Mouse (Mus musculus): ENCODE measurements around the gene Camk2d. TPM values are rescaled to one million over a fixed set of nuclear protein-coding genes. Genes with fewer than 3 reads are reported as not detected.
A peak's percentile ranks its signal among the peaks of the same experiment; 100 is the strongest.

Gene Camk2d
- polyA plus RNA-seq, 1 experiment from 2014 or later: 36.6 TPM

DNA sequence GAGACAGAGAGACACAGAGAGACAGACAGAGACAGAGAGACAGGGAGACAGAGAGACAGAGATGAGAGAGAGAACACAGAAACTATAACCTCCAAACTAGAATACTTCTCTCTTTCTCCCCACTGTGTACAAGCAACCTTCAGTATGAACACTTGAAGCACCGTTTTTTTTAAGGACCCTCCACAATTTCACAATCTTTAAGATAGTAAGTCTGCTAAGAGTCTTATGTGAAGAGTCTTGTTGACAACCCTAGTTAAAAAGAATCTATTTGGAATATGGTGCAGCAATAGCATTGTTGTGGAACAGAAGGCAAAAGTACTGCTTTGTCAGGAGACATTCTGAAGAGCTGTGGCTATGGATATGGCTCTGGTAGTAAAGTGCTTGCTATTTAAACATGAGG lies 274.6 kb downstream of the Camk2d start:
- no peak overlapping the region for H3K27ac ChIP-seq (ENCODE audit: low read length)
- no peak overlapping the region for H3K4me2 ChIP-seq (replicated peaks; ENCODE audit: low read depth, low read length)
- TF ChIP-seq EP300 (IDR thresholded peaks at IDR 0.05) (peak; percentile 43; the same call in 1 of the 2 replicates), CTCF (IDR thresholded peaks at IDR 0.05) (no peak)
- H3K27me3 ChIP-seq (replicated peaks; ENCODE audit: insufficient read depth, low read length): no peaks in the 10 kb centered on the region
- ATAC-seq (peak; percentile 67), DNase-seq (ENCODE audit: low spot score) (peak; percentile 51)
- H3K4me3 ChIP-seq (ENCODE audit: low read depth, low read length): no peak overlapping the region
- 44% methylated on average over 1 of the region's 1 CpGs for WGBS
- H3K9ac ChIP-seq (replicated peaks; ENCODE audit: low read depth): no peak overlapping the region
- no peaks in the 10 kb centered on the region for H3K9me3 ChIP-seq (ENCODE audit: low read length)
- H3K36me3 ChIP-seq (ENCODE audit: insufficient read depth, low read length): no peaks in the 10 kb centered on the region
- no peaks in the 10 kb centered on the region; the same call in 1 of the 2 replicates for H3K4me1 ChIP-seq (ENCODE audit: insufficient read depth, low read depth, low read length)

DNA sequence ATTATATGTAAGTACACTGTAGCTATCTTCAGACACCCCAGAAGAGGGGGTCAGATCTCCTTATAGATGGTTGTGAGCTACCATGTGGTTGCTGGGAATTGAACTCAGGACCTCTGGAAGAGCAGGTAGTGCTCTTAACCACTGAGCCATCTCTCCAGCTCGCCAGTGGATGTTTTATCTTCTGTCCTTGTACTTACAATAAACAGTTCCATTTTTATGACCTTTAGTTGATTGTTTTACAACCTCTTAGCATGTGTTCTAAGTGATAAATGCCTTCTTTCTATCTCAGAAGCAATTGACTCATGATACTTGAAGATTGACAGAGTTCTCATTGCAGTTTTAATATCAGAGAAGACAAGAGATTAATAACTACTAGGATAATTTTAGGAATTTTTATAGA lies 282.1 kb downstream of the Camk2d start:
- 18% methylated on average over 1 of the region's 1 CpGs for WGBS
- no peaks in the 10 kb centered on the region for H3K36me3 ChIP-seq (ENCODE audit: insufficient read depth, low read length)
- no peak for ATAC-seq

GRCm38 (mm10) chr3:126886090-126886489 lies 290.0 kb downstream of the Camk2d start:
- Histone ChIP-seq H3K4me2 (replicated peaks; ENCODE audit: low read depth, low read length) (no peak overlapping the region), H3K4me1 (ENCODE audit: insufficient read depth, low read depth, low read length) (no peaks in the 10 kb centered on the region), H3K27ac (ENCODE audit: low read length) (no peak overlapping the region), H3K4me3 (ENCODE audit: low read depth, low read length) (no peak overlapping the region), H3K9me3 (ENCODE audit: low read length) (no peaks in the 10 kb centered on the region), H3K27me3 (replicated peaks; ENCODE audit: insufficient read depth, low read length) (no peaks in the 10 kb centered on the region), H3K9ac (replicated peaks; ENCODE audit: low read depth) (no peak overlapping the region), H3K36me3 (ENCODE audit: insufficient read depth, low read length) (no peaks in the 10 kb centered on the region)
- 70% methylated on average over 4 of the region's 4 CpGs for WGBS
- DNase-seq (ENCODE audit: low spot score) (no peak), ATAC-seq (no peak)
- TF ChIP-seq EP300 (IDR thresholded peaks at IDR 0.05) (no peak), CTCF (IDR thresholded peaks at IDR 0.05) (no peak)

More for the DNA sequence above, 282.1 kb downstream of the Camk2d start:
- no peak for TF ChIP-seq EP300 (IDR thresholded peaks at IDR 0.05)
- TF ChIP-seq CTCF (IDR thresholded peaks at IDR 0.05): no peak
- Histone ChIP-seq H3K27ac (ENCODE audit: low read length) (no peak overlapping the region), H3K4me1 (ENCODE audit: insufficient read depth, low read depth, low read length) (no peaks in the 10 kb centered on the region), H3K4me2 (replicated peaks; ENCODE audit: low read depth, low read length) (no peak overlapping the region), H3K4me3 (ENCODE audit: low read depth, low read length) (no peak overlapping the region), H3K9me3 (ENCODE audit: low read length) (no peaks in the 10 kb centered on the region), H3K9ac (replicated peaks; ENCODE audit: low read depth) (no peak overlapping the region), H3K27me3 (replicated peaks; ENCODE audit: insufficient read depth, low read length) (no peaks in the 10 kb centered on the region)
- no peak for DNase-seq (ENCODE audit: low spot score)

GRCm38 (mm10) chr3:126886644-126887043 lies 290.5 kb downstream of the Camk2d start:
- no peak for ATAC-seq
- H3K9ac ChIP-seq (replicated peaks; ENCODE audit: low read depth): no peak overlapping the region

More at GRCm38 (mm10) chr3:126886644-126887043, 290.5 kb downstream of the Camk2d start:
- Histone ChIP-seq H3K27ac (ENCODE audit: low read length) (no peak overlapping the region), H3K4me3 (ENCODE audit: low read depth, low read length) (no peak overlapping the region), H3K4me1 (ENCODE audit: insufficient read depth, low read depth, low read length) (no peaks in the 10 kb centered on the region), H3K4me2 (replicated peaks; ENCODE audit: low read depth, low read length) (no peak overlapping the region), H3K36me3 (ENCODE audit: insufficient read depth, low read length) (no peaks in the 10 kb centered on the region), H3K9me3 (ENCODE audit: low read length) (no peaks in the 10 kb centered on the region), H3K27me3 (replicated peaks; ENCODE audit: insufficient read depth, low read length) (no peaks in the 10 kb centered on the region)
- no peak for DNase-seq (ENCODE audit: low spot score)
- TF ChIP-seq EP300 (IDR thresholded peaks at IDR 0.05) (no peak), CTCF (IDR thresholded peaks at IDR 0.05) (no peak)
- WGBS: 81% methylated on average over 4 of the region's 4 CpGs

Other genes with a start within 250 kb of the Camk2d start
- gene Arsj, start 232.6 kb upstream of the Camk2d start, polyA plus RNA-seq (2015; fragmentation: Nextera tagmentation; extraction: Ambion mirVana): 0.68 and 1.5 TPM in 2 replicates